Mouse (Mus musculus) MEL (cell line): ENCODE measurements around the gene Kcnh7. TPM values are rescaled to one million over a fixed set of nuclear protein-coding genes. Genes with fewer than 3 reads are reported as not detected.

Source experiments
- DNase-seq: peaks from one replicate; pipeline ENCODE4 v3.0.0; 2011; ENCODE audit warnings: low read depth, low spot score
- H3K27ac ChIP-seq: 2 replicates; pipeline ENCODE4 v1.5.1; 2012; ENCODE audit warnings: low read depth, mild to moderate bottlenecking, control low read depth, low read length, moderate library complexity; ENCODE audit not compliant: control insufficient read depth
- H3K27me3 ChIP-seq, 2 experiments: fragments of 150-350 bp in 1 of 2; sonication (generic) in 1 of 2; 2 replicates each; pipeline ENCODE4 v1.6.1; 2012; ENCODE audit warnings: low read length in 2 of 2, mild to moderate bottlenecking in 2 of 2, improper control_type of control experiment in 1 of 2, moderate library complexity in 1 of 2; ENCODE audit not compliant: insufficient read depth in 2 of 2, control insufficient read depth in 1 of 2
- H3K36me3 ChIP-seq, 2 experiments: 2 replicates each; pipeline ENCODE4 v1.6.1; 2012 to 2014; ENCODE audit warnings: low read length in 2 of 2, improper control_type of control experiment in 1 of 2, inconsistent platforms in 1 of 2, mild to moderate bottlenecking in 1 of 2; ENCODE audit not compliant: insufficient read depth in 2 of 2, control insufficient read depth in 1 of 2
- H3K4me1 ChIP-seq, 2 experiments: fragments of 150-350 bp in 1 of 2; sonication (generic) in 1 of 2; 2 replicates each; pipeline ENCODE4 v1.6.1; 2012; ENCODE audit warnings: low read length in 2 of 2, improper control_type of control experiment in 1 of 2, mild to moderate bottlenecking in 1 of 2; ENCODE audit not compliant: insufficient read depth in 2 of 2, control insufficient read depth in 1 of 2
- H3K4me3 ChIP-seq, 2 experiments: fragments of 150-350 bp in 1 of 2; sonication (generic) in 1 of 2; 2 replicates each; pipeline ENCODE4 v1.5.1; 2012; ENCODE audit warnings: low read depth in 2 of 2, low read length in 2 of 2, mild to moderate bottlenecking in 2 of 2, moderate library complexity in 2 of 2, control low read depth in 1 of 2, improper control_type of control experiment in 1 of 2; ENCODE audit not compliant: control insufficient read depth in 1 of 2, insufficient read depth in 1 of 2
- H3K79me2 ChIP-seq: 2 replicates; pipeline ENCODE4 v1.6.1; 2012; ENCODE audit warnings: mild to moderate bottlenecking, low read length, moderate library complexity; ENCODE audit not compliant: control insufficient read depth, poor library complexity, insufficient read depth
- H3K9ac ChIP-seq: 2 replicates; pipeline ENCODE4 v1.6.1; 2012; ENCODE audit warnings: low read depth, mild to moderate bottlenecking, control low read depth, low read length, moderate library complexity; ENCODE audit not compliant: control insufficient read depth, poor library complexity, severe bottlenecking
- H3K9me3 ChIP-seq: fragments of 150-350 bp; sonication (generic); replicated peaks from 2 replicates; pipeline ENCODE4 v1.6.1; 2012; ENCODE audit warnings: mild to moderate bottlenecking, low read length, improper control_type of control experiment, moderate library complexity; ENCODE audit not compliant: insufficient read depth
- CHD1 ChIP-seq: IDR thresholded peaks from 2 replicates; pipeline ENCODE4 v1.6.1; 2012; ENCODE audit warnings: low read depth, mild to moderate bottlenecking, inconsistent platforms, low read length, improper control_type of control experiment
- E2F4 ChIP-seq: IDR thresholded peaks from 2 replicates; pipeline ENCODE4 v1.6.1; 2011; ENCODE audit warnings: low read depth, low read length, improper control_type of control experiment, borderline replicate concordance
- ELF1 ChIP-seq: IDR thresholded peaks from 2 replicates; pipeline ENCODE4 v1.6.1; 2014; ENCODE audit warnings: low read depth, mild to moderate bottlenecking, inconsistent platforms, low read length, improper control_type of control experiment, moderate library complexity
- EP300 ChIP-seq, 2 experiments: IDR thresholded peaks; 2 replicates each; pipeline ENCODE4 v1.6.1; 2011; ENCODE audit warnings: improper control_type of control experiment in 2 of 2, low read length in 2 of 2, low read depth in 1 of 2, mild to moderate bottlenecking in 1 of 2
- GABPA ChIP-seq: IDR thresholded peaks from 2 replicates; pipeline ENCODE4 v1.6.1; 2012; ENCODE audit warnings: low read depth, mild to moderate bottlenecking, inconsistent platforms, low read length, improper control_type of control experiment, moderate library complexity
- GATA1 ChIP-seq: IDR thresholded peaks from 2 replicates; pipeline ENCODE4 v1.6.1; 2011; ENCODE audit warnings: low read depth, low read length, improper control_type of control experiment
- HCFC1 ChIP-seq: IDR thresholded peaks from 2 replicates; pipeline ENCODE4 v1.6.1; 2012; ENCODE audit warnings: low read depth, mild to moderate bottlenecking, inconsistent platforms, low read length, improper control_type of control experiment, moderate library complexity
- KAT2A ChIP-seq: conservative IDR thresholded peaks from 2 replicates; pipeline ENCODE4 v1.6.1; 2012; ENCODE audit warnings: low read depth, low read length, improper control_type of control experiment, inconsistent platforms
- MAX ChIP-seq: IDR thresholded peaks from 2 replicates; pipeline ENCODE4 v1.6.1; 2011; ENCODE audit warnings: low read length, improper control_type of control experiment
- MAZ ChIP-seq: IDR thresholded peaks from 2 replicates; pipeline ENCODE4 v1.6.1; 2012; ENCODE audit warnings: low read depth, mild to moderate bottlenecking, inconsistent platforms, low read length, improper control_type of control experiment
- MXI1 ChIP-seq: IDR thresholded peaks from 2 replicates; pipeline ENCODE4 v1.6.1; 2011; ENCODE audit warnings: mild to moderate bottlenecking, low read depth, low read length, improper control_type of control experiment
- MYC ChIP-seq: IDR thresholded peaks from 2 replicates; pipeline ENCODE4 v1.6.1; 2011; ENCODE audit warnings: low read depth, mild to moderate bottlenecking, low read length, improper control_type of control experiment, moderate library complexity
- NELFE ChIP-seq: IDR thresholded peaks from 2 replicates; pipeline ENCODE4 v1.6.1; 2011; ENCODE audit warnings: low read depth, low read length, improper control_type of control experiment
- NRF1 ChIP-seq: IDR thresholded peaks from 2 replicates; pipeline ENCODE4 v1.6.1; 2014; ENCODE audit warnings: low read depth, mild to moderate bottlenecking, inconsistent platforms, low read length, improper control_type of control experiment, moderate library complexity; ENCODE audit not compliant: poor library complexity, insufficient read depth, severe bottlenecking
- POLR2A ChIP-seq, 2 experiments: IDR thresholded peaks; 2 replicates each; pipeline ENCODE4 v1.6.1; 2011 to 2012; ENCODE audit warnings: low read length in 2 of 2, mild to moderate bottlenecking in 2 of 2, control low read depth in 1 of 2, improper control_type of control experiment in 1 of 2, low read depth in 1 of 2, moderate library complexity in 1 of 2; ENCODE audit not compliant: control insufficient read depth in 1 of 2, insufficient read depth in 1 of 2, poor library complexity in 1 of 2
- POLR2AphosphoS5 ChIP-seq: IDR thresholded peaks from 2 replicates; pipeline ENCODE4 v1.6.1; 2012; ENCODE audit warnings: low read depth, borderline replicate concordance, mild to moderate bottlenecking, inconsistent platforms, low read length, moderate library complexity, mixed read lengths
- RCOR1 ChIP-seq: IDR thresholded peaks from 2 replicates; pipeline ENCODE4 v1.6.1; 2012; ENCODE audit warnings: low read depth, mild to moderate bottlenecking, inconsistent platforms, low read length, improper control_type of control experiment
- SIN3A ChIP-seq: IDR thresholded peaks from 2 replicates; pipeline ENCODE4 v1.6.1; 2012; ENCODE audit warnings: low read length, improper control_type of control experiment, inconsistent platforms
- SMC3 ChIP-seq: IDR thresholded peaks from 2 replicates; pipeline ENCODE4 v1.6.1; 2011; ENCODE audit warnings: low read depth, low read length, improper control_type of control experiment
- TAL1 ChIP-seq: IDR thresholded peaks from 2 replicates; pipeline ENCODE4 v1.6.1; 2012; ENCODE audit warnings: mild to moderate bottlenecking, inconsistent platforms, low read length, moderate library complexity, mixed read lengths
- TCF12 ChIP-seq: IDR thresholded peaks from 2 replicates; pipeline ENCODE4 v1.6.1; 2014; ENCODE audit warnings: low read depth, mild to moderate bottlenecking, inconsistent platforms, low read length, improper control_type of control experiment, moderate library complexity
- ZKSCAN1 ChIP-seq: IDR thresholded peaks from 2 replicates; pipeline ENCODE4 v1.6.1; 2012; ENCODE audit warnings: low read depth, mild to moderate bottlenecking, inconsistent platforms, low read length, improper control_type of control experiment, moderate library complexity
- ZMIZ1 ChIP-seq: IDR thresholded peaks from 2 replicates; pipeline ENCODE4 v1.6.1; 2012; ENCODE audit warnings: low read depth, mild to moderate bottlenecking, inconsistent platforms, low read length, improper control_type of control experiment, moderate library complexity
- ZNF384 ChIP-seq: IDR thresholded peaks from 2 replicates; pipeline ENCODE4 v1.6.1; 2012; ENCODE audit warnings: low read depth, mild to moderate bottlenecking, inconsistent platforms, low read length, improper control_type of control experiment
- polyA plus RNA-seq, 2 experiments: library from polyadenylated mRNA; stranded (reverse) in 1 of 2; unstranded in 1 of 2; fragments of >175 nt in 1 of 2; fragments of >200 nt in 1 of 2; gene quantifications; 2 replicates each; pipeline versions ENCODE4 v1.2.1 to v1.2.4; 2012; ENCODE audit warnings: low replicate concordance in 2 of 2, low read depth in 1 of 2; ENCODE audit not compliant: insufficient read length in 2 of 2, insufficient read depth in 1 of 2, missing spikeins in 1 of 2
- total RNA-seq: library from RNA; depleted of rRNA; stranded (reverse); fragments of 300-350 nt; gene quantifications from 2 replicates; pipeline ENCODE4 v1.2.3, GENCODE M21; 2012

Kcnh7 gene
- total and polyA plus RNA-seq, 3 experiments: under 0.01 to 0.13 TPM; not detected in 1

DNA sequence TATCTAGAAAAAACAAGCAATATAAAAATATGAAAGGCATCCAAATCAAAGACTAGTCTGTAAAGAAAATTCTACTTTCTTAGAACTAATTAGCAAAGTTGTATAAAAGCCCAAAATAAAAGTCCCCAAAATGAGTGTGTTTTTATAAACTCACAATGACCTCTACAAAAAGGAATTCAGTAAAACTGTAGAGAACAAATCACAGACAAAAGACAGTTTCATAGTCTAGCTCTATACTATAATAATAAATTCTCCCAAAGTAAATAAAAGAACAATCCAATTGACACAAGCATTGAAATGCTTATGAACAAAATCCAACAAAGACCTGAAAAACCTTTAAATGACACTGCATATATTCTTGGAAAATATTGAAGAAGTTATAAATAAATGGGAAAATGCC, 169.2 kb downstream of the Kcnh7 start:
- no peak for TF ChIP-seq MXI1
- TF ChIP-seq POLR2AphosphoS5: no peak
- TF ChIP-seq MAX: no peak
- no peak for TF ChIP-seq MYC
- TF ChIP-seq ZKSCAN1: no peak
- TF ChIP-seq HCFC1: no peak
- TF ChIP-seq TCF12: no peak
- no peak for TF ChIP-seq ELF1
- no peak for TF ChIP-seq NRF1
- no peak for TF ChIP-seq E2F4
- no peak for TF ChIP-seq ZNF384
- TF ChIP-seq TAL1: no peak
- no peak for TF ChIP-seq ZMIZ1
- TF ChIP-seq EP300 (IDR thresholded peaks at IDR 0.05; ENCODE audit: low read depth in 1 of 2, low read length in 2 of 2): no peak
- no peak for TF ChIP-seq MAZ
- TF ChIP-seq NELFE: no peak
- TF ChIP-seq POLR2A (IDR thresholded peaks at IDR 0.05; ENCODE audit: control insufficient read depth in 1 of 2, insufficient read depth in 1 of 2, low read depth in 1 of 2, low read length in 2 of 2, poor library complexity in 1 of 2): no peak
- no peak for TF ChIP-seq KAT2A
- Histone ChIP-seq H3K9me3 (no peaks in the 10 kb centered on the region), H3K36me3 (no peaks in the 10 kb centered on the region), H3K9ac (no peak overlapping the region), H3K79me2 (no peaks in the 10 kb centered on the region), H3K4me1 (no peaks in the 10 kb centered on the region), H3K27ac (no peak overlapping the region), H3K4me3 (no peak overlapping the region), H3K27me3 (no peaks in the 10 kb centered on the region; a peak in 1 of 4 replicates)
- no peak for DNase-seq

DNA sequence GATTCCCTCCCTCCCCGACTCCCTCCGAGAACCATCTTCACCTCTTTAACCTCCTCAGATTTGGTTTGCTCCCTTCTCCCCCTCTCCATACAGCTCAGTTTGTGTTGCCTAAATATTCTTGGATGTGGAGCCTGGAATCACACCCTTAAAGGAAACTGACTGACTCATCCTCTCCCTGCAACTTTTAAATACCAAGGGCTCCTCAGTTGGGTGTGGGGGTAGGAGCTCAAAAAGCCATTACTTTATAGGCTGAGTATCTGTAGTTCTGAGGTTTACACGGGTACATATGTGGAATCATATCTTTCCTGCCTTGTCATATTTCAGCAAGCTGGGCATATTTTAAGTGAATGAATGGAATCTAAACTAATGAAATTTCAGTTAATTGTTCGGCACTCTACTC, 174.9 kb downstream of the Kcnh7 start:
- Histone ChIP-seq H3K27ac (no peak overlapping the region), H3K36me3 (no peaks in the 10 kb centered on the region), H3K9ac (no peak overlapping the region), H3K9me3 (no peaks in the 10 kb centered on the region), H3K4me1 (no peaks in the 10 kb centered on the region), H3K4me3 (no peak overlapping the region), H3K79me2 (no peaks in the 10 kb centered on the region), H3K27me3 (no peaks in the 10 kb centered on the region; a peak in 1 of 4 replicates)
- no peak for DNase-seq
- TF ChIP-seq NELFE (no peak), SMC3 (no peak), GABPA (no peak), SIN3A (no peak), MYC (no peak), CHD1 (no peak), TAL1 (no peak), GATA1 (no peak), ELF1 (no peak), RCOR1 (no peak)
